Mouse (Mus musculus) stomach, embryonic 14.5 days (tissue): ENCODE data around the gene Pigo. TPM values are rescaled to one million over a fixed set of nuclear protein-coding genes. Genes with fewer than 3 reads are reported as not detected.
"Not testable (repeated sequence)": the region's sequence is repeated elsewhere in the genome, so short reads cannot be mapped to it uniquely, and the experiment has no call there.

ENCODE experiments used
- ATAC-seq: fragments of 200-750 bp; cut with Nextera tagmentation; 2 replicates; pipeline ENCODE4 v1.8.0; 2017; ENCODE audit warnings: low read depth, moderate TSS enrichment; ENCODE audit not compliant: insufficient number of reproducible peaks, insufficient read depth, low FRiP score
- H3K27ac ChIP-seq: fragments of 300-500 bp; sonication (generic); 2 replicates; pipeline ENCODE4 v1.5.1; 2014; ENCODE audit warnings: mild to moderate bottlenecking, low read length, moderate library complexity, mixed read lengths
- H3K27me3 ChIP-seq: fragments of 300-500 bp; sonication (generic); 2 replicates; pipeline ENCODE4 v1.6.1; 2014; ENCODE audit warnings: low read length, control low read depth, mixed read lengths; ENCODE audit not compliant: control insufficient read depth, insufficient read depth
- H3K36me3 ChIP-seq: fragments of 300-500 bp; sonication (generic); 2 replicates; pipeline ENCODE4 v1.6.1; 2014; ENCODE audit warnings: mild to moderate bottlenecking, control low read depth, low read length, moderate library complexity, mixed read lengths; ENCODE audit not compliant: control insufficient read depth, insufficient read depth
- H3K4me1 ChIP-seq: fragments of 300-500 bp; sonication (generic); 2 replicates; pipeline ENCODE4 v1.6.1; 2014; ENCODE audit warnings: low read length, control low read depth, mixed read lengths; ENCODE audit not compliant: control insufficient read depth, insufficient read depth
- H3K4me2 ChIP-seq: fragments of 300-500 bp; sonication (generic); replicated peaks from 2 replicates; pipeline ENCODE4 v1.6.1; 2014; ENCODE audit warnings: low read depth, low read length, control low read depth
- H3K4me3 ChIP-seq: fragments of 300-500 bp; sonication (generic); 2 replicates; pipeline ENCODE4 v1.5.1; 2014; ENCODE audit warnings: low read depth, low read length, control low read depth
- H3K9ac ChIP-seq: fragments of 300-500 bp; sonication (generic); replicated peaks from 2 replicates; pipeline ENCODE4 v1.6.1; 2014; ENCODE audit warnings: low read depth, mild to moderate bottlenecking, control low read depth, low read length, moderate library complexity, mixed read lengths
- H3K9me3 ChIP-seq: fragments of 300-500 bp; sonication (generic); 2 replicates; pipeline ENCODE4 v1.6.1; 2016; ENCODE audit warnings: low read depth, low read length, control low read depth; ENCODE audit not compliant: control insufficient read depth
- WGBS: fragments of 180-500 bp; shearing (Covaris S2); extraction: QIAGEN DNeasy Blood & Tissue Kit; methylation state at CpG from one replicate; pipeline ENCODE4 v1.1.7; 2014; 5-methylcytosine and 5-hydroxymethylcytosine counted together
- polyA plus RNA-seq: library from polyadenylated mRNA; unstranded; fragments of >200 nt; fragmentation: Nextera tagmentation; extraction: Ambion mirVana; gene quantifications from 2 replicates; pipeline ENCODE4 v1.2.1, GENCODE M21; 2014

The Pigo gene
- polyA plus RNA-seq, 1 experiment from 2014 or later, result 21.3 TPM

GRCm38 (mm10) chr4:43001272-43001671, 24.3 kb downstream of the Pigo start:
- H3K4me1 ChIP-seq, result peaks cover 13% of the 10 kb centered on the region; the same call in 1 of the 2 replicates
- H3K4me3 ChIP-seq, result no peak overlapping the region
- H3K27ac ChIP-seq, result peak overlapping the region; percentile 89; the same call in 1 of the 2 replicates
- no peak for ATAC-seq
- WGBS, result 78% methylated on average over 2 of the region's 2 CpGs
- H3K27me3 ChIP-seq, result no peaks in the 10 kb centered on the region
- H3K4me2 ChIP-seq, result no peak overlapping the region
- no peak overlapping the region for H3K9ac ChIP-seq
- H3K36me3 ChIP-seq, result peaks cover under 1% of the 10 kb centered on the region; the same call in 1 of the 2 replicates
- no peaks in the 10 kb centered on the region for H3K9me3 ChIP-seq

GRCm38 (mm10) chr4:43000141-43000986, 25.3 kb downstream of the Pigo start, which contains the start of gene Vcp:
Vcp (minus strand) TSS chr4:43000507.
- not testable (repeated sequence) for H3K36me3 ChIP-seq, H3K9me3 ChIP-seq, H3K27me3 ChIP-seq
- Histone ChIP-seq H3K27ac (peak within 1 kb of the TSS; percentile 99), H3K4me2 (peak within 1 kb of the TSS; percentile 95), H3K9ac (peak within 1 kb of the TSS; percentile 93), H3K4me3 (peak within 1 kb of the TSS; percentile 91), H3K4me1 (peaks cover 13% of the 10 kb centered on the region; the same call in 1 of the 2 replicates)
- WGBS, result under 1% methylated on average over 48 of the region's 56 CpGs
- peak; percentile 99 for ATAC-seq

GRCm38 (mm10) chr4:42999451-43000140, 26.0 kb downstream of the Pigo start:
- H3K27me3 ChIP-seq, result no peaks in the 10 kb centered on the region
- peak overlapping the region; percentile 99 for H3K27ac ChIP-seq
- WGBS, result under 1% methylated on average over 51 of the region's 51 CpGs
- H3K9ac ChIP-seq, result peak overlapping the region; percentile 93
- peak; percentile 77 for ATAC-seq
- H3K4me2 ChIP-seq, result peak overlapping the region; percentile 95
- peaks cover 13% of the 10 kb centered on the region; the same call in 1 of the 2 replicates for H3K4me1 ChIP-seq
- H3K9me3 ChIP-seq, result no peaks in the 10 kb centered on the region
- H3K36me3 ChIP-seq, result peaks cover 15% of the 10 kb centered on the region
- H3K4me3 ChIP-seq, result peak overlapping the region; percentile 91

- H3K4me2 ChIP-seq, result peak overlapping the region; percentile 95
- 57% methylated on average over 2 of the region's 2 CpGs for WGBS
- ATAC-seq, result no peak
- 0 out of 2 replicates have a peak overlapping the region, but pooled peaks have one; percentile 11 for H3K9ac ChIP-seq
- H3K27ac ChIP-seq, result no peak overlapping the region
- no peaks in the 10 kb centered on the region for H3K9me3 ChIP-seq
- peak overlapping the region; percentile 91; the same call in 1 of the 2 replicates for H3K4me3 ChIP-seq
- peaks cover 30% of the 10 kb centered on the region for H3K36me3 ChIP-seq
- no peaks in the 10 kb centered on the region for H3K27me3 ChIP-seq
- peaks cover 13% of the 10 kb centered on the region; the same call in 1 of the 2 replicates for H3K4me1 ChIP-seq
Measured at GRCm38 (mm10) chr4:42998022-42998421, 27.6 kb downstream of the Pigo start.

GRCm38 (mm10) chr4:42988296-42988695, 37.3 kb downstream of the Pigo start:
- H3K4me1 ChIP-seq, result no peaks in the 10 kb centered on the region
- H3K4me2 ChIP-seq, result no peak overlapping the region
- no peak overlapping the region for H3K4me3 ChIP-seq
- ATAC-seq, result no peak
- no peak overlapping the region for H3K27ac ChIP-seq
- H3K27me3 ChIP-seq, result no peaks in the 10 kb centered on the region
- peaks cover 93% of the 10 kb centered on the region for H3K36me3 ChIP-seq
- H3K9me3 ChIP-seq, result no peaks in the 10 kb centered on the region
- no peak overlapping the region for H3K9ac ChIP-seq
- WGBS, result 85% methylated on average over 1 of the region's 1 CpGs

- H3K9ac ChIP-seq, ATAC-seq, H3K9me3 ChIP-seq, H3K4me1 ChIP-seq, H3K27me3 ChIP-seq, H3K4me3 ChIP-seq, H3K27ac ChIP-seq, H3K4me2 ChIP-seq: not testable (repeated sequence)
- peaks cover 54% of the 10 kb centered on the region for H3K36me3 ChIP-seq
- WGBS, result 93% methylated on average over 7 of the region's 8 CpGs
Measured at GRCm38 (mm10) chr4:42980467-42980866, 45.2 kb downstream of the Pigo start.

- H3K4me1 ChIP-seq, result no peaks in the 10 kb centered on the region
- ATAC-seq, result no peak
- H3K9me3 ChIP-seq, result no peaks in the 10 kb centered on the region
- no peak overlapping the region for H3K9ac ChIP-seq
- H3K27me3 ChIP-seq, result no peaks in the 10 kb centered on the region
- 91% methylated on average over 4 of the region's 4 CpGs for WGBS
- H3K4me3 ChIP-seq, result no peak overlapping the region
- peaks cover 33% of the 10 kb centered on the region for H3K36me3 ChIP-seq
- no peak overlapping the region for H3K4me2 ChIP-seq
- H3K27ac ChIP-seq, result no peak overlapping the region
Measured at GRCm38 (mm10) chr4:42978062-42978461, 47.6 kb downstream of the Pigo start.

- peaks cover 6% of the 10 kb centered on the region for H3K36me3 ChIP-seq
- no peak overlapping the region for H3K9ac ChIP-seq
- no peaks in the 10 kb centered on the region for H3K4me1 ChIP-seq
- no peak overlapping the region for H3K27ac ChIP-seq
- no peak for ATAC-seq
- H3K27me3 ChIP-seq, result no peaks in the 10 kb centered on the region
- H3K9me3 ChIP-seq, result no peaks in the 10 kb centered on the region
- no peak overlapping the region for H3K4me3 ChIP-seq
- no peak overlapping the region for H3K4me2 ChIP-seq
- WGBS, result 80% methylated on average over 5 of the region's 5 CpGs
Measured at GRCm38 (mm10) chr4:42973868-42974267, 51.8 kb downstream of the Pigo start.
